Mouse (Mus musculus) lung, adult 2 months (tissue): ENCODE data around the gene Olfr263.

Source experiments
- CTCF ChIP-seq: fragments of 200-500 bp; IDR thresholded peaks from 2 replicates; pipeline ENCODE4 v1.5.1; 2011; ENCODE audit warnings: mild to moderate bottlenecking, low read length, control low read depth; ENCODE audit not compliant: insufficient read depth
- POLR2A ChIP-seq: fragments of 200-500 bp; IDR thresholded peaks from 2 replicates; pipeline ENCODE4 v1.6.1; 2011; ENCODE audit warnings: low read depth, mild to moderate bottlenecking, control low read depth, low read length, borderline replicate concordance; ENCODE audit errors: extremely low read depth

- no peak for TF ChIP-seq CTCF
- no peak for TF ChIP-seq POLR2A
These were observed 31.5 kb downstream of the Olfr263 start for GRCm38 (mm10) chr13:21160657-21161590.
